Mouse (Mus musculus): ENCODE results near the gene Prrt1.

Prrt1 gene

GRCm38 (mm10) chr17:34646906-34647787, 17.8 kb downstream of the Prrt1 start, which contains the start of gene Atf6b:
Atf6b (plus strand) TSS chr17:34647146.
- peak; percentile 92 for ATAC-seq (ENCODE audit: insufficient number of reproducible peaks, low FRiP score, low TSS enrichment)

- no peak for ATAC-seq (ENCODE audit: insufficient number of reproducible peaks, low FRiP score, low TSS enrichment)
These were observed 19.0 kb downstream of the Prrt1 start for GRCm38 (mm10) chr17:34648141-34648890.

DNA sequence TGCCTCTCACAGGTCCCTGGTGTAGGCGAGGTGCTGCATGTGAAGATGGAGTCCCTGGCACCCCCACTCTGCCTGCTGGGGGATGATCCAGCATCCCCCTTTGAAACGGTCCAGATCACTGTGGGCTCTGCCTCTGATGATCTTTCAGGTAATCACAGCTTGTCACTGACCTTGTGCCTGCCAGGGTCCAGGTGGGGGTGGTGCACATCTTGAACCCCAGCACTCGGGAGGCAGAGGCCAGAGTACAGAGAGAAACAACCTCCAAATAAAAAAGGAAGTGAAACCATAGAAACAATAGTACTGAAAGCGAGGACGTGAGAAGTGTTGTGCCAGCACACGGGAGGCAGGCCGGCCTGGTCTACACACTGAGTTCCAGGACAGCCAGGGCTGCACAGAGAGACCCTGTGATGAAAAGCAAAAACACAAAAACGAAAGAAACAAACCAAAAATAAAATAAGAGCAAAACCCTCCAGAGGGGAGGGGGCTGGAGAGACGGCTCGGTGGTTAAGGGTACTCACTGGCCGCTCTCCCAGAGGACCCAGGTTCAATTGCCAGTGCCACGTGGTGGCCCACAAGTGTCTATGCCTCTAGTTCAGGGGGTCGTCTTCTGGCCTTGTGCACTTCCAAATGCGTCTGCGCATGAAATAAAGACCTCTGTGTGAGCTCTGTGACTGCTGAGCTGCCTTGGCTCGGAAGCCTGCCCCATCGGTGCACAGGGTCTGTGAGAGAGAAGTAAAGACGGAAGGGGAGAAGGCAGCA, 20.0 kb downstream of the Prrt1 start:
- no peak for ATAC-seq (ENCODE audit: insufficient number of reproducible peaks, low FRiP score, low TSS enrichment)

DNA sequence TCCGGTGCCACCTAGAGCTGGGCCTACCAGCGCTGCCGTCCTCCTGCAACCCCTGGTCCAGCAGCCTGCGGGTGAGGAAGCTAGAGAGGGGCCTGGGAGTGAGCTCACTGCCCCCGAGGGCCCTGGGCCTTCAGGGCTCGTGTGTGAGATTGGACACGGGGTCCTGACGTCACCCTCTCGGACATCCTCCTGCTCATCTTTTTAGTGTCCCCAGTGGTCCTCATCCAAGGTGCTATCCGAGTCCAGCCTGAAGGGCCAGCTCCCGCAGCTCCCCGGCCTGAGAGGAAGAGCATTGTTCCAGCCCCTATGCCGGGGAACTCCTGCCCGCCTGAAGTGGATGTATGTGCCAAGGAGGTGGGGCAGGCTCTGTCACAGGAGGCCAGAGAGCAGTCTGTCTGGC, 21.4 kb downstream of the Prrt1 start:
- ATAC-seq (ENCODE audit: insufficient number of reproducible peaks, low FRiP score, low TSS enrichment): no peak

DNA sequence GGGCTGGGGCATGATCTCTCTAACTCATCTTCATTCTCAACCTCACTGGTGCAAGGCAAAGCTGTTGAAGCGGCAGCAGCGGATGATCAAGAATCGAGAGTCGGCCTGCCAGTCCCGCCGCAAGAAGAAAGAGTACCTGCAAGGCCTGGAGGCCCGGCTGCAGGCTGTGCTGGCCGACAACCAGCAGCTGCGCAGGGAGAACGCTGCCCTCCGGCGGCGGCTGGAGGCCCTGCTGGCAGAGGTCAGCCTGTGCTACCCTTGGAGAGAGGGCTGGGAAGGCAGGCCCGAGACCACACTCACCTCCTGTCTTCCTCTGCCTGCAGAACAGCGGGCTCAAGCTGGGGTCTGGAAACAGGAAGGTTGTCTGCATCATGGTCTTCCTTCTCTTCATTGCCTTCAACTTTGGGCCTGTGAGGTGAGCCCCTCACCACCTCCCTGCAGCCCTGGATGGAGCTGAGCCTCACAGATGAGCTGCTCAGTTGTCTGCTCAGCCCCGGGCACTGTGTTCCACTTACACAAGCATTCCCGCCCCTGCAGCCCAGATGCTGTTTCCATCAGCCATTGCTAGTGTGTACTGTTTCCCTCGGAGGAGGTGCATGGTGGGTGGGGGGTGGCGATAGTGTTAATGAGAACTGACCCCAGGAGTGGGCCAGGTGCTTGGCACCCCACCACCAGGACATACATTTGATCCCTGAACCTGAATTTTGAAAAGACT, 22.3 kb downstream of the Prrt1 start:
- no peak for ATAC-seq (ENCODE audit: insufficient number of reproducible peaks, low FRiP score, low TSS enrichment)

DNA sequence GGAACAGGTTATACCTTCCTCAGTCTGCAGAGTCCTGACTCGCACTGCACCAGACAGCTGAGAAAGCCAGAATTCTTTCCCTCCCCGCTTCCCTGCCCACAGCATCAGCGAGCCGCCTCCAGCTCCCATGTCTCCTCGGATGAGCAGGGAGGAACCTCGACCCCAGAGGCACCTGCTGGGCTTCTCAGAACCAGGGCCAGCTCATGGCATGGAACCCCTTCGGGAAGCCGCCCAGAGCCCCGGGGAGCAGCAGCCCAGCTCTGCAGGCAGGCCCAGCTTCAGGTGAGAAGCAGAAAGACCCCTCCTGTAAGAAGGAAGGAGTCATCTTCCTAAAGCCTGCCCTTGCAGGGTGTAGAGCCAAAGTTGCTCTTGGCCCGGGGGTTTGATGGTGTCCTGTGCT, 23.2 kb downstream of the Prrt1 start:
- no peak for ATAC-seq (ENCODE audit: insufficient number of reproducible peaks, low FRiP score, low TSS enrichment)

DNA sequence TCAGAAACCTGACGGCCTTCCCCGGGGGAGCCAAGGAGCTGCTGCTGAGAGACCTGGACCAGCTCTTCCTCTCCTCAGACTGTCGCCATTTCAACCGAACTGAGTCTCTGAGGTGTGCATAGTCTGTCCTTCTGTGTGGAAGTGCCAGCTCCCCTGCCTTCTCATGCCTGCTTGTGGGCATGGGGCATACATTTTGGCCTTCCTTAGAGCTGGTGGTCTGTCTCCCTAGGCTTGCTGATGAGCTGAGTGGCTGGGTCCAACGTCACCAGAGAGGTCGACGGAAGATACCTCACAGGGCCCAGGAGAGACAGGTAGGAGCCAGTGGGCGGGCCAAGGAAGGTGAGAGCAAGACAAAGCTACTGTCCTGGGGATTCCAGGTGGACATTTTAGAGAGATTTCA, 23.7 kb downstream of the Prrt1 start:
- ATAC-seq (ENCODE audit: insufficient number of reproducible peaks, low FRiP score, low TSS enrichment): no peak

GRCm38 (mm10) chr17:34653746-34654285, 24.5 kb downstream of the Prrt1 start:
- no peak for ATAC-seq (ENCODE audit: insufficient number of reproducible peaks, low FRiP score, low TSS enrichment)

- ATAC-seq (ENCODE audit: insufficient number of reproducible peaks, low FRiP score, low TSS enrichment): no peak
These were observed 25.1 kb downstream of the Prrt1 start for GRCm38 (mm10) chr17:34654392-34654791.

- no peak for ATAC-seq (ENCODE audit: insufficient number of reproducible peaks, low FRiP score, low TSS enrichment)
These were observed 25.8 kb downstream of the Prrt1 start for GRCm38 (mm10) chr17:34655160-34655559.

GRCm38 (mm10) chr17:34655581-34655991, 26.3 kb downstream of the Prrt1 start:
- peak; percentile 36; the same call in 1 of the 2 replicates for ATAC-seq (ENCODE audit: insufficient number of reproducible peaks, low FRiP score, low TSS enrichment)

- ATAC-seq (ENCODE audit: insufficient number of reproducible peaks, low FRiP score, low TSS enrichment): no peak
These were observed 27.3 kb downstream of the Prrt1 start for GRCm38 (mm10) chr17:34656666-34657065.

DNA sequence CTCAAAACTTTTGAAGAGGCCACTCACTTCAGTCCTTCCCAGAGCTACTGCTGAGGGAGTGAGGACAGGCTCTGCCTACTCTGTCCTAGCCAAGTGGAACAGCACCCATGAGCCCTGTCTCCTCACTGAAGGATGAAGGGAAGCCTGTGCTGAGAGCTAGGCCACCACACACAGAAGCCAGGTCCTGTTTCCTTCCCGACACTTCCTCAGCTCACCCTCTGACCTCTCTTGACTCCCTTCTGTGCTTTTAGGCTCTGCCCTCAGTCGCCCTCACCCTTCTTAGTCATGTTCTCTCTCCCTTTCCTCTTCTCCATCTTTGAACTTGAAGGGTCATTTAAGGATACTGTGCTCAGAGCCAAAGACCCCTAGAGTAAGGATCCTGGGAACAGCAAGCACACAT, 27.9 kb downstream of the Prrt1 start:
- no peak for ATAC-seq (ENCODE audit: insufficient number of reproducible peaks, low FRiP score, low TSS enrichment)

DNA sequence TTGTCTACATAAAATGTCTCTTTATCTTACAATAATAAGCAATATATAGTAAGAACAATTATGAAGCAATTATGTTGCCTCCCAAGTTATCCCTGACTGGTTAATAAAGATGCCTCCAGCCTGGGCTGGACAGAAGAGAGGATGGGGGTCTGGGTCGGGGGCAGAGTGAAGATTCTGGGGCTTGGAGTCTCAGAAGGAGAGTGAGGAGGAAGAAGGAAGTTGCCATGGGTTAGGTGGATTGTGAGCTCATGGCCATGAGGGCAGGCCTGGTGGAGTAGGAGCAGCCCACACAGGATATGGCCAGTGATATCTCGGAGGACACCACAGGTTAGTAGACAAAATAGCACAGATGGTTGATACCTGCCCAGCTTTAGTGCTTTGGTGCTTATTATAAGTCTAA, 28.8 kb downstream of the Prrt1 start:
- ATAC-seq (ENCODE audit: insufficient number of reproducible peaks, low FRiP score, low TSS enrichment): no peak

- ATAC-seq (ENCODE audit: insufficient number of reproducible peaks, low FRiP score, low TSS enrichment): no peak
These were observed 29.3 kb downstream of the Prrt1 start for GRCm38 (mm10) chr17:34658591-34658990.

DNA sequence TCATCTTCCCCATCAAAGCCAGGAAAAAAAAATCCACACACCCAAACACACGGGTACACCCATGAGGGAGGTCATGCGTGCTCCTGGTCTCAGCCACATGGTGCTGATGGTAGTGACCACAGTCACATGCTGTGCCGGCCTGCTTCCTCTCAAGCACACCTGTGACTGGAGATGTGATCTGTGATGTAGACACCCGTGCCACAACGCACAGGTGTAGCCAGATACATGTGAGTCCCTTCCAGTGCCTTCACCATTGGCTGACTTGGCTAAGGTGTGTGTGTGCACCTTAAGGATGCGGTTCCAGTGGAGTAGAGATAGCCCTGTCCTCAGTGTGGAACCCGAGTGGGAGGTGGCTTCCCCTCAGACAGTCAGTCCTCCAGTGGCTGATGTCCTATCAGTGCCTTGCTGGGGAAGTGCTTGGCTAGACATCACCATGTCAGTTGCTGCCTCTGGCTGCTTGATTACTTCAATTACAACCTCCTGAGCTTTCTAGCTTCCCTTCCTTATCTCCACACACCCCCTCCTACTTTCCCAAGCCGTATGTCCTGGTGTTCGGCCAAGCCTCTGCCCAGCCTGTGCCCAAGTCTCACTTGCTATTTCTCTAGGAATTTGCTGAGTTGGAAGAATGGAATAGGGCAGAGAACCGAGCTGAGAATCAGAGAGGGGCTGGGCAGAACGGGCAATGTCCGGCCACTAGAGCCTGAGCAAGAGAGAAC, 30.0 kb downstream of the Prrt1 start:
- no peak for ATAC-seq (ENCODE audit: insufficient number of reproducible peaks, low FRiP score, low TSS enrichment)

GRCm38 (mm10) chr17:34659897-34660214, 30.5 kb downstream of the Prrt1 start:
- ATAC-seq (ENCODE audit: insufficient number of reproducible peaks, low FRiP score, low TSS enrichment): no peak

GRCm38 (mm10) chr17:34660259-34660820, 31.0 kb downstream of the Prrt1 start:
- no peak for ATAC-seq (ENCODE audit: insufficient number of reproducible peaks, low FRiP score, low TSS enrichment)

DNA sequence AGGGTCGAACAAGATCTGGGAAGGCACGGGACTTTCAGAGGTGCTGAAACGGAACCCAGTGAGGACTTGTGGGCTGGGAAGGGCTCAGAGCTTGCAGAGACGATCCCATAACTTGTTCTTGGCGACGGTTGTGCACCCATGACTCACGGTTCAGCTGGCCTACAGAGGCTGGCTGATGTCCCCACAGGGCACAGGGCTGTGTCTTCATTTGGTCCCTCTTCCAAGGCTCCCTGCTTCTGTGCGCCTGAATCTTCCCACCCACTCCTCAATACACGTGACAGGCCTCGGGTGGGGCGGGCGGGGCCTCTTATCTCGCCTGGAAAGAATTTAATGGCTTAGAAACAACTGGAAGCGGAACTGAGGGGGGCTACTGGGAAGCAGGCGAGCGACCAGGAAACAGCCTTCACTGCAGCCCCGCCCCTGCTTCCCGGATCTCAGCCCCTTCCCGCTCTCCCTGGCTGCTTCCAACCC, 31.8 kb downstream of the Prrt1 start:
- ATAC-seq (ENCODE audit: insufficient number of reproducible peaks, low FRiP score, low TSS enrichment): no peak
